Mouse (Mus musculus) testis, adult 2 months (tissue): ENCODE measurements around the gene Dedd2. TPM values are rescaled to one million over a fixed set of nuclear protein-coding genes. Genes with fewer than 3 reads are reported as not detected.

Source experiments
- H3K27ac ChIP-seq: fragments of 200-500 bp; 2 replicates; pipeline ENCODE4 v1.5.1; 2012; ENCODE audit warnings: low read depth, low read length; ENCODE audit not compliant: control insufficient read depth, insufficient read depth
- H3K27me3 ChIP-seq: fragments of 200-500 bp; 2 replicates; pipeline ENCODE4 v1.6.1; 2012; ENCODE audit warnings: mild to moderate bottlenecking, low read length, moderate library complexity; ENCODE audit not compliant: control insufficient read depth, insufficient read depth
- H3K36me3 ChIP-seq: fragments of 200-500 bp; 2 replicates; pipeline ENCODE4 v1.6.1; 2012; ENCODE audit warnings: mild to moderate bottlenecking, low read length; ENCODE audit not compliant: control insufficient read depth, insufficient read depth
- H3K4me1 ChIP-seq: fragments of 200-500 bp; 2 replicates; pipeline ENCODE4 v1.6.1; 2012; ENCODE audit warnings: low read length; ENCODE audit not compliant: control insufficient read depth, insufficient read depth
- H3K4me3 ChIP-seq: fragments of 200-500 bp; 2 replicates; pipeline ENCODE4 v1.5.1; 2012; ENCODE audit warnings: low read depth, mild to moderate bottlenecking, low read length, moderate library complexity, mixed read lengths; ENCODE audit not compliant: control insufficient read depth
- CTCF ChIP-seq: fragments of 200-500 bp; IDR thresholded peaks from 2 replicates; pipeline ENCODE4 v1.5.1; 2012; ENCODE audit warnings: low read depth, mild to moderate bottlenecking, inconsistent platforms, low read length, moderate library complexity; ENCODE audit not compliant: control insufficient read depth, insufficient read depth, insufficient replicate concordance
- POLR2A ChIP-seq: fragments of 200-500 bp; IDR thresholded peaks from 2 replicates; pipeline ENCODE4 v1.6.1; 2012; ENCODE audit warnings: low read depth, mild to moderate bottlenecking, inconsistent platforms, low read length, moderate library complexity; ENCODE audit not compliant: control insufficient read depth
- polyA plus RNA-seq: library from polyadenylated mRNA; depleted of rRNA; stranded (reverse); fragments of >200 nt; gene quantifications from 2 replicates; pipeline ENCODE4 v1.2.3, GENCODE M21; 2012

Dedd2 gene
- polyA plus RNA-seq, 1 experiment, result 26.0 TPM

DNA sequence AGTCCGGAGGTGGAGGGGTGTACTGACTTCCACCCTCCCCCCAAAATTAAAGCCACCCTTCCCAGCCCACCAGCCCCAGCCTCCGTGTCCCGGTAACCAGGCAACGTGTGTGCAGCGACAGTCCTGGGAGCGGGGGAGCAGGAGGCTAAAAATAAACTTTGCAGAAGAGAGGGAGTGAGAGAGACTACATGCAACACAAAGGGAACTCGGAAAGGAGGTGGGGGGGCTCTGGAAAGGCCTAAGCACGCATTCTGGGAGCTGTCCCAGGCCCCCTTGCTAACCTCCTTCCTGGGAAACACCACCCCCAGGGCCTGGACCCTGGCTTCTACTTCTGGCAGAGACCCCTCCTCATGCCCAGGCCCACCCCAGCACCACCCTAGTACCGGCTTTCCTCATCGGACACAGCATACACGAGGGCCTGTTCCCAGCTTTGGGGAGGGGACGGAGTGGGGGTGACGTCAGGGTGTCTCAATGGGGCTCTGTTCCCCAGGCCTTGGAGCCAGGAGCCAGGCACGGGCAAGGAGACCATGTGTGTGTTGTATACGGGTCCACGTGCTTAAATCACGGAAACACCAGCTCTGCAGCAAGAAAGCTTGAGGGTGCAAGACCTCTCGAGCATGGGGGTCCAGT lies 27.7 kb upstream of the Dedd2 start:
- Histone ChIP-seq H3K27me3 (no peaks in the 10 kb centered on the region), H3K27ac (peak overlapping the region; percentile 54), H3K36me3 (no peaks in the 10 kb centered on the region), H3K4me3 (peak overlapping the region; percentile 93), H3K4me1 (peaks cover 29% of the 10 kb centered on the region)
- TF ChIP-seq CTCF (no peak), POLR2A (no peak)

DNA sequence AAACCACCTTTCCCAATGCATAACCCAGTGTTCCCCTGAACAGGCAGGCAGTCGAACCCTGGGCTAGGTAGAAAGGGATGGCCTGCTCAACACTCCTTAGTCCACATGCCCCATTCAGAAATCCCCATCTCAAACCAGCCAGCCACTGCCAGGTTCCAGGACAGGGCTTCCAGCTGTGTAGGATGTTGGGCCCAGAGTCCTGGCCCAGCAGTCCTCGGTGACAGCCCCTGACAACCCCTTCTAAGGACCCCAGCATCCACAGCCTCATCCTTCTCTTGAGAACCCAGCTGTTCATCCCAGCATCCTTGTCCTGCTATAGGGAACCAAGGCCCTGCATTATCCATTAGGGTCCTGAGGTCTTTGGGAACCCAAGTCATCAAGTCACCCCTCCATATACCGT lies 27.1 kb upstream of the Dedd2 start:
- H3K27ac ChIP-seq, result 0 out of 2 replicates have a peak overlapping the region, but pooled peaks have one; percentile 16
- peak overlapping the region; percentile 93 for H3K4me3 ChIP-seq
- H3K4me1 ChIP-seq, result peaks cover 29% of the 10 kb centered on the region
- no peaks in the 10 kb centered on the region for H3K36me3 ChIP-seq
- H3K27me3 ChIP-seq, result no peaks in the 10 kb centered on the region
- TF ChIP-seq CTCF, result no peak
- TF ChIP-seq POLR2A, result no peak

- Histone ChIP-seq H3K4me1 (peaks cover 29% of the 10 kb centered on the region), H3K27ac (no peak overlapping the region), H3K4me3 (peak overlapping the region; percentile 52), H3K36me3 (no peaks in the 10 kb centered on the region), H3K27me3 (no peaks in the 10 kb centered on the region)
- TF ChIP-seq POLR2A, result no peak
- no peak for TF ChIP-seq CTCF
These were observed 26.3 kb upstream of the Dedd2 start for GRCm38 (mm10) chr7:25246759-25247137.

DNA sequence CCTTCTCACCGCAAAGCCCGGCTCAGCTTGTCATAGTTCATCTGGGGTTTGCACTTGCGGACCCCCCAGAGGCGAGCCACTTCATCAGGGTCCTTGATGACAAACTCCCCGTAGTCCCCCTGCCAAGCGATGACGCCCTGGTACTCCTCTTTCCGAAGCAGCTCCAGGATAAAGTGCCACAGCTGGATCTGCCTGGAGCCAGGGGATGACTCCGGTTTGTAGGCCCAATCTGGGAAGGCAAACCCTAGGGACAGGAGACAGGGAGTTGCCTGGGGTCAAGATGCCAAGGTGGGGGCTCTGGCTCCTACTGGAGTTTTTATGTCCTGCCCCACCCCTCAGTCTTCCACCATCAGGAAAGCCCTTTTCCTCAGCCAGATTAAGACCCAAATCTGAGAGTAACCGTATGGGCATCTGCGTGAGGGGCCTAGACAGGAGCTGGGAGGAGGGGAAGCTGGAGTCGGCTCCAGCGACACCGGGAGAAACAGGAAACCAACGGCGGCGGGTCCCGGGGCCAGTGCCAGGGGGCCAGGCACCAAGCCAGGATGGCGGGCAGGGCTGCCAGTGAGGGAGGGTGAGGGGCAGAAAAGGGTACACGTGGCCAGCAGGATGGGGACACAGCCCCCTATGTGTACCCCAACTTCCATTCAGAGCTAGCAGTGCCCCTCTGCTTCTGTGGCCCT lies 25.8 kb upstream of the Dedd2 start:
- H3K4me3 ChIP-seq, result peak overlapping the region; percentile 52
- peaks cover 26% of the 10 kb centered on the region for H3K4me1 ChIP-seq
- no peak overlapping the region for H3K27ac ChIP-seq
- no peaks in the 10 kb centered on the region for H3K27me3 ChIP-seq
- H3K36me3 ChIP-seq, result no peaks in the 10 kb centered on the region
- no peak for TF ChIP-seq POLR2A
- TF ChIP-seq CTCF, result no peak

DNA sequence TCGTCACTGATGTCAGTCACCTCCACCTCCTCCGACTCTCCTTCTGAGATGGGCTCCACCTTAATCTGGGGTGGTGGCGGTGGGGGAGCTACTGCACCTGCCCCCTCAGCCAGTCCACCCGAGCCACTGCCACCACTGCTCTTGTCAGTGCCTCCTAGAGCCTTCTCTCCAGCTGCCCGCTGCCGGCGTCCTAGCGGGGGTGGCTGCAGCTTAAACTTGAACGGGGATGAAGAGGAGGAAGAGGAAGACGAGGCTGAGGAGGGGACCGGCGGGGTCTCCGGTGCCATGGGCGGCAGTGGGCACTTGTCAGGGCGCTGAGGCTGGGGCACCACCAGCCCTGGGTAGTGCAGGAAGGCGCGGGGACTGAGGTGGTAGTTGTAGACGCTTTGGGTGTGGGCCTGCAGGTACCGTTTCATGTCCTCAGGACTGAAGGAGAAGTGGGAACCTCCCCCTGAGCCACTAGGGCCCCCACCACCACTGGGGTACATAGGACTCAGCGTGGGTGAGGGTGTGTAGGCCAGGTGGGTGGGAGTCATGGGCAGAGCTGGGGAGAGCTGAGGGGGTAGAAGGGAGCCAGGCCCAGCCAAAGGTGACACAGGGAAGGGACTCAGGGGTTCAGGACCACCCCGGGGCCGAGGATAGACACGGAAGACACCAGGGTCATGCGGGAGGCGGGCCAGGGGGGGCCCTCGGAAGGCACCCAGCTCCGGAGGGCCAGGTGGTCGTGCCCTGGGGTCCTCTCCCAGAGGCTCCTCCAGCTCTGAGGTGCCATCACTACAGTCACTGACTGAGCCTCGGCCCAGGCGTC lies 24.4 kb upstream of the Dedd2 start:
- Histone ChIP-seq H3K36me3 (no peaks in the 10 kb centered on the region), H3K4me1 (peaks cover 26% of the 10 kb centered on the region), H3K4me3 (no peak overlapping the region; the same call in 1 of the 2 replicates), H3K27ac (no peak overlapping the region), H3K27me3 (no peaks in the 10 kb centered on the region)
- TF ChIP-seq CTCF (no peak), POLR2A (no peak)

DNA sequence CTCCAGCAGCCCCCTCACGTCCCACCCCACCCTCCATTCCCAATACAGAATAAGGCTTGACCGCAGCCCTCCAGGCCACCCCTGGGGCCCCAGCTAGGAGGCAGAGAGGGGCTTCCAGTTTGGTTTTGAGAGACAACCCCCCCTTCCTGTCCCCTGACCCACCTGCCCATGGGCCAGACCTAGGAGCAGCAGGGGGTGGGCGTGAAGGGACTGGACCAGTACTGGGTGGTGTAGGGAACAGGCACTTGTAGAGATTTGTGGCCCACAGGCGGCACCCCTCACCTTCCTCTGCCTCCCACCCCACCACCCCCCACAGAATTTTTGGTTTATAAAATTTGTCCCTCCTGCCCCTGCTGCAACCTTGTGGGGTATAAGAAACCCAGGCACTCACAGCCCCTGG lies 22.9 kb upstream of the Dedd2 start:
- H3K4me1 ChIP-seq, result peaks cover 29% of the 10 kb centered on the region
- no peak overlapping the region for H3K4me3 ChIP-seq
- H3K36me3 ChIP-seq, result no peaks in the 10 kb centered on the region

DNA sequence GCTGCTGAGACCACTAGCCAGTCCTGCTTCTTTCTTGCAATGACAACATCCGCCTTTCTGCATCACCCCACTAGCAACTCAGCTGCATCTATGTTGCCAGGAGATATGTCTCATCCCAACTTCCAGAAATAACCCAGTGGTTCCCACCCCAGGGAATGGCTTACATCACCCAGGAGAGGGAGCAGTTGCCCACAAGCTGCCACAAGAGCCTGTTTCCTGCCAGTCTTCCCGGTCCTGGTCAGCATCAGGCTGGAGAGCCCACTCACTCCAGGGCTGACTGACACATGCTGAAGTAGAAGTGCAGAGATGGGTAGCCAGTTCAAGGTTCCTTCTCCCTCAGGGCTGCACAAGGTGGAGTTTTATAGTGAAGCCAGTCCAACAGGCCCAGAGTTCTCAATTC lies 20.6 kb upstream of the Dedd2 start:
- TF ChIP-seq POLR2A (no peak), CTCF (peak; percentile 44; the same call in 1 of the 2 replicates)
- H3K27ac ChIP-seq, result no peak overlapping the region
- no peaks in the 10 kb centered on the region for H3K27me3 ChIP-seq
- H3K4me1 ChIP-seq, result peaks cover 11% of the 10 kb centered on the region
- no peak overlapping the region for H3K4me3 ChIP-seq
- no peaks in the 10 kb centered on the region for H3K36me3 ChIP-seq

More for the DNA sequence above, 22.9 kb upstream of the Dedd2 start:
- H3K27ac ChIP-seq, result no peak overlapping the region
- H3K27me3 ChIP-seq, result no peaks in the 10 kb centered on the region
- TF ChIP-seq POLR2A (no peak), CTCF (no peak)
